Mouse (Mus musculus) G1E (cell line): ENCODE results near the gene Med13l.

Experiments used
- CTCF ChIP-seq: IDR thresholded peaks from 2 replicates; pipeline ENCODE4 v1.5.1; 2012; ENCODE audit warnings: low read depth, low read length, inconsistent platforms, mixed read lengths
- GATA1 ChIP-seq: IDR thresholded peaks from 2 replicates; pipeline ENCODE4 v1.6.1; 2012; ENCODE audit warnings: borderline replicate concordance, low read length, inconsistent platforms, mixed read lengths
- GATA2 ChIP-seq: IDR thresholded peaks from 2 replicates; pipeline ENCODE4 v1.6.1; 2012; ENCODE audit warnings: low read depth, low read length, inconsistent platforms, borderline replicate concordance
- POLR2AphosphoS5 ChIP-seq: IDR thresholded peaks from 2 replicates; pipeline ENCODE4 v1.6.1; 2012; ENCODE audit warnings: low read depth, low read length, inconsistent platforms; ENCODE audit not compliant: insufficient replicate concordance
- TAL1 ChIP-seq: conservative IDR thresholded peaks from 2 replicates; pipeline ENCODE4 v1.6.1; 2012; ENCODE audit warnings: low read depth, low read length, inconsistent platforms, mixed read lengths

GRCm38 (mm10) chr5:118747026-118747425 lies 186.5 kb downstream of the Med13l start:
- TF ChIP-seq CTCF (no peak), TAL1 (no peak), GATA1 (no peak), POLR2AphosphoS5 (no peak), GATA2 (no peak)
